Mouse (Mus musculus): ENCODE results near the gene Coq8b.

The Coq8b gene

DNA sequence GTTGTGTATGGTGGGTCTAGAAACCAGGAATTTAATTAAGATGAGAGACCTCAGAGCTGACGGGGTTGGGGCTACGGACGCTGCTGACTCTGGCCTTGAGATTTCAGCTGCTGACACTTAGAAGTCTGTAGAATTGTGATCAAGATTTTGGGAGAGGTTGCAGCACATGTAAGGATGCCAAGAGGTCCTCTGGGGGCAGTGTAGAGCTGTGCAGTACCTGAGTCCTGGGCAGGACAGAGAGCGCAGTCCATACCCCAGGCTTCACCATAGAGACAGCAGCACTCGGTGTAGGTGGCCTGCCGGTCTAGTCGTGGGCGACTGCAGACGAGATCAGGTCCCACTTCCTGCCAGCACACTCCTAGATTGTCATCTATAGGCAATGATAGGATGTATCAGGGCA, 74.7 kb downstream of the Coq8b start:
- no peak for DNase-seq (ENCODE audit: low spot score)

All from T-cell, adult 2 months (primary cell).